Mouse (Mus musculus) hematopoietic stem cell, adult 5-6 weeks (primary cell): ENCODE data around the gene Cntn4. TPM values are rescaled to one million over a fixed set of nuclear protein-coding genes. Genes with fewer than 3 reads are reported as not detected.

ENCODE experiments used
- ATAC-seq, 2 experiments: fragments of 125-278 bp in 1 of 2; replicated peaks in 1 of 2; 2 replicates each; pipeline ENCODE4 v1.8.0; 2016 to 2017; ENCODE audit warnings: inconsistent platforms in 2 of 2, mild to moderate bottlenecking in 2 of 2, moderate number of reproducible peaks in 2 of 2, low read depth in 1 of 2, moderate TSS enrichment in 1 of 2; ENCODE audit not compliant: low FRiP score in 2 of 2, poor library complexity in 2 of 2, severe bottlenecking in 2 of 2, insufficient read depth in 1 of 2, low TSS enrichment in 1 of 2
- total RNA-seq: library from RNA; stranded (forward); fragments of 172-1452, 232-1000 nt; gene quantifications from 2 replicates; pipeline ENCODE4 v1.2.3, GENCODE M21; 2017

The Cntn4 gene
- total RNA-seq, 1 experiment from 2014 or later, result not detected

DNA sequence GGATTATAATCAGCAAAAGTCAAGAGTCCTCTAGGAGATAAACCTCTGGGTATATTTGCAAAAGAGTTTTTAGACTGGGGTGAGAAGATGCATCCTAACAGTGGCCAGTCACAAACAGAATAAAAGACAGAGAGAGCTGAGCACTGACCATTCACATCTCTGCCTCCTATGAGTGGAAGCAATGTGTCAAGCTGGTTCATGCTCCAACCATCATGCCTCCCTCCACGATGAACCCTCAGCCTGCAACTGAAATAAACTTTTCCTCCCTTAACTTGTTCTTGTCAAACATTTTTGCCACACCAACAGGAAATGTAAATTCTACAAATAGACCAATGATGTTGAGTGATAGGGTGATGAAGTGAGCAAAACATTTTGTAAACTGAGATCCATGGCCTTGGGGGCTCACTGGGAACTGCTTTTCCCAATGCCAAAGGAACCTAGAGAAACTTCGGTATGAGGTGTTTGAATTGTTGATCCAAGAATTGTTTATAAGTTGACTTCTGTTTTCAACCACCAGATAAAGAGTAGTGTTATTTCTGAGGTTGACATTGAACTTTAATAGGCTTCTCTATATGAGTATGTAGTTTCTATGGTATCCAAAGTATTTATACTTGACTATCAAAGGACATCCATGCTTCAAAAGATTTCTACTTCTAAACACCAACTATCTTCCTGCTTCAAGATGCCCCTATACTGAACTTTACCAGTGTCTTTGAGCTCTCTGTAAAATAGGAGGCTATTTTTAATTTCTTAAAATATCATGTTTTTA lies 794.6 kb downstream of the Cntn4 start:
- ATAC-seq, result no peak

DNA sequence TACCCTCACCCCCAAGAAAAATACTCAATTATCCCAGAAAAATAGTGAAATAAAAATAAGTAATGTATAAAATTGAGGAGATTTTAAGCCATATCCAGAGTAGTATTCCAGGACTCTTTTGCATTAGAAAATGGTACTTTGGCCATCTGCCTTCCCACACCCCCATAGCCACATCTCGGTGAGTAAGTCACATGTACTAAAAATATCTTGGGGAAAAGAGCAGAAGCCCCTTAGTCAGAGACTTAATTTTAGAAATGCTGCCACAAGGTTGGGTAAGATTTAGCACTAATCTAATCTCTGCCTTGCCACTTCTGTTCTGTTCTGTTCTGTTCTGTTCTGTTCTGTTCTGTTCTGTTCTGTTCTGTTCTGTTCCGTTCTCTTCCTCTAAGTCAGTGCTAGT lies 796.4 kb downstream of the Cntn4 start:
- ATAC-seq, result no peak

DNA sequence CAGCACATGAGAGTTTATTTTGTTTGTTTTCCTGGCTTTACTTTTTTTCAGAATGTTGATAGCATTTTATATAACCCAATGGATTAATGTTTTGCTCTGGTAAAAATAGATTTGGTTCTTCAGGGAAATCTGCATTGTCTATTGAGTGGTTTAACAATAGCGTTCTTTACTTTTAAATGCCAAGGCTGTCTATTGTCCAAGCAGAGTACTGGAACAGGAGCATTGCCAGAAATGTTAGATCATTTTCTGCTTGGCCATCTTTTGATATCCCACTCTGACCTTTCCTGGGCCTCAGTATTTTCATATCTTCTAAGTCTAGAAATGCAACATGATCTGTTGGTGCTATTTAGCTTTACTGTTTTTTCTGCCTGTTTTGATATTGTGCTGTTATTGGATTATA lies 804.1 kb downstream of the Cntn4 start:
- no peak for ATAC-seq

GRCm38 (mm10) chr6:106496303-106496702 lies 818.8 kb downstream of the Cntn4 start:
- no peak for ATAC-seq

- ATAC-seq, result no peak
Measured at GRCm38 (mm10) chr6:106499166-106499565, 821.7 kb downstream of the Cntn4 start.

DNA sequence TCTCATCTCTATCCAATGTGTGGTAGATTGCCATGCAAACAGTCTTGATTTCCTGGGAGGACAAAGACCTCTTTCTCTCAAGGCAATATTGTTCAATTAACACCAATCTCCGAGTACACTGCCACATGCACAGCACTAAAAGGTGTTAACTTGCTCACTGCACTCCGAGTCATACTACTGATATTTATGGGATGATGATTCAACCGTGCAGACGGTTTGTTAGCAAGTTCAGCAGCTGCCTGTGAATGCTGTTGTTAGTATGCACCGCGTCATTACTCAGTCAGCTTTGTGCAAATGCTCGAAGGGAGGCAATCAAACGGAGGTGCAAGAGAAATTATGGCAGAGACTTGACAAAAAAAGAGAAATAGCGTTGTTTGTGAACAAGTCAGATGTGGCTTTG lies 826.5 kb downstream of the Cntn4 start:
- ATAC-seq, result no peak

DNA sequence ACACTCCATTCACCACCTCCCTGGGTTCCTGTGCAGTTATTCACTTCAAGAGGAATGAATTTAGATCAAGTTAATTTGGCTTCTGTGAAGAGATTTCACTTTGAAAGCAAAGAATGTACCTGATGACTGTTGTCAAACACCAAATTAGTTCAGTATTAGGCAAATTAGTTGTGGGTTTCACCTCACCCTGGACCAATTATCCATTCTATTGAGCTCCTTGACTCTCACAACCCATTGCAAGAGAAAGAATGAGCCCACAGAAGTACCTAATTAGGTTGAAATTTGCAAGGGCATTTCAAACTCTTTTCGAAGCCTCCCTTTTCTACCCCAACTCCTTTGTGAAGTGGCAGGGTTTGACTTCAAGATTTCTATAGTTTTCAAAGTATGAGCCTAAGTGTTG lies 842.9 kb downstream of the Cntn4 start:
- ATAC-seq, result no peak

DNA sequence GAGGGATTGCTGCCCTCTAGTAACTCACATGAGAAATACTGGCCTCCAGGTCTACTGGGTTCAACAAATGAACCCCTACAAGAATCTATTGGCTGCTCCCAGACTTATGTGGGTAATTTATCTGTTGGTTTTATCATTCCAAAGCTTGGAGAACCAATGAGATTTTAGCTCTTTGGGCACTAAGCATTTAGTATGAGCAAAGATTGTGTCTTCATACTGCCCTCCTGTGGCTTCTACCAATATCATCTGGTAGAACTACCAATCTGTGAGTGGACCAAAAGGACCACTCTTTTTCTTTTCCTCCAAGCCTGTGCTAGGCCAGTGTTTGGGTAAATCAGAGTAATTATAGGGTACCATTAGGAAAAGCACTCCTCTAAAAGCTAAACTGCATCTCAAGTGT lies 866.0 kb downstream of the Cntn4 start:
- ATAC-seq, result no peak

DNA sequence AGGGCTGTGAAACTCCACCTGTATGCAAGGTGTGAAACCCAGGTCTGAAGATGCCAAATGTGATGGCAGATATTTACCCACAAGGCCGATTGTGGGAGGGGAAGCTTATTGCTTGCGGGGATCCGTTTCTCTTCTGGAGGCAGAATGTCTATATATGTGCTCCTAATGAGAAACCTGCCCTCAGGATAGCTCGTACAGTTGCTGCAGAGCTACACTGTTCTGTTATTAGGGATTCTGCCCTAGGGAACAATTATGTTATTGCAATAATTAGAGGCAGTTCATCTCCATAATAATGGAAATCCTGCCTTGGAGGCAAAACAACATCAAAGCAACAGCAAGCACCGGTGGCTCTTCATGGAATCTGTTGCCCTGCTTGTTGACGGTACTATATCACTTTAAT lies 884.2 kb downstream of the Cntn4 start:
- no peak for ATAC-seq

DNA sequence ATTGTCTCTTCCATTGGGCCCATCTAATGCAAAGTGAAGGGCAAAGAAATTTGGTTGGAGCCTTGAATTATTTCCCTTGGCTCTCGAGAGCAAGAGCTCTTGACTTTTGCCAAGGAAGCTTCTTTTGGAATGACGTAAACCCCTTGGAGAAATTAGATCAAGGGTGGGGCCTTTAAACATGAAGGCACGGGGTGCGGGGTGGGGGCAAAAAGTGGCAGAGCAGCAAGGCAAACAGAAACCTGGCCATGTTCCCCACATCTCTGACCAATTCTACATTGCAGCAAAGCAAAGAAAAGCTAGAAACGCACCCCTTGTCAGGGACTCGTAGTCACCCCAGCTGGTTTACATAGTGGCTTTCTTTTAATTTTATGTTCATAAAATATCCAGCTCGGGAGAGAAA lies 887.9 kb downstream of the Cntn4 start:
- ATAC-seq, result no peak

- ATAC-seq, result no peak
Measured at GRCm38 (mm10) chr6:106565769-106566459, 888.5 kb downstream of the Cntn4 start.

DNA sequence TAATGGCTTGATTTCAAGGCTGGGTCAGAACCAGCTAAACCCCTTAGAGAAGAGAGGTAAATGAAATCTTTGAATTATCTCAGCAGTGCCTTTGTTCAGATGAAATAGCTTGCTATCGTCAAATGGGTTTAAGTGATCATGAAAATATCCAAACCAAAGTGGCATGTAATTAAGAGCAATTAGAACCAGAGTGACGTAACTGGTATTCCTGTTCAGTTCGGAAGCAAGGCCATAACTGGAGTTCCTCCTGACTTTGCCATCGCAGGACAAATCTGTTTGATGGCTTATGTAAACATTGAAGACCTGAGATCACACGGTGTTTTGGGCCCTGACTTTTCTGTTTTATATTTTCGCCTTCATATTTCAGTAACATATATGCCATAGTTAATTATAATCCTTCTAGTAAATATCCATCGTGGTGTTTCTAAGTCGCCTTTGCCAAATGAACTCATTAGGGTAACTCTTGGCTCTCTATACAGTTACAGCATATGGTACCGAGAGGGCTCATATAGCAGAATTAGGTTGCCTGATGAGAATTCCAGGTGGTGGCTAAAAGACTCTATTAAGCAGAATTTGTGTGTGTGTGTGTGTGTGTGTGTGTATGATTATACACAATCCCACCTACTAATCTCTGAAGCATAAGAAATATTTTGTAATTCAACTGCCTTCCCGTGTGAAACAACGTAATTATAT lies 889.6 kb downstream of the Cntn4 start:
- ATAC-seq, result no peak

- ATAC-seq, result no peak
Measured at GRCm38 (mm10) chr6:106580124-106580523, 902.7 kb downstream of the Cntn4 start.

DNA sequence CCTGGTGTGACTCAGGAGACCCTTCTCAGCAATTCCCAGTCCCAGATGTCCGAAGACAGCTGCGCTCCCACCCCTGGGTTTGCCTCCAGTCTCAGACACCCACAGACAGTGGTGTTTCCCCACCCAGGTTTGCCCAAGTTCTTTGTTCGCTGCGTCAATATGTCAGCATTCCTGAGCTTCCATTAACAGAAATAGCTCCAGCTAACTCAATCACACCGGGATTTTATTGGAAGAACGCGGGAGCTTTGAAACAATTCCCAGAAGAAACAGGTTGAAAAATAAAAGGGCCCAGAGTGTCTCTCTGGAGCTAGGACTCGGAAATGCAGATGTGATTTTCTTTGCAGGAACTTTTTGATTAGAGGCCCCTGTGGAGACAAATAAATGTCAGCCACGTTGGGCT lies 916.3 kb downstream of the Cntn4 start:
- ATAC-seq, result no peak

- no peak for ATAC-seq
Measured at GRCm38 (mm10) chr6:106617081-106617480, 939.6 kb downstream of the Cntn4 start.

- no peak for ATAC-seq
Measured at GRCm38 (mm10) chr6:106621188-106621749, 943.8 kb downstream of the Cntn4 start.

GRCm38 (mm10) chr6:106643026-106643425 lies 965.6 kb downstream of the Cntn4 start:
- no peak for ATAC-seq
